In genomic region chr14:106052585-106053551, GRCm38 (mm10) we compare ENCODE assay signal across 29 mouse cellular contexts. TPM values are rescaled to one million over a fixed set of nuclear protein-coding genes. Genes with fewer than 3 reads are reported as not detected.
DNase-seq lines count a peak whose midpoint lies in the region; ATAC-seq and TF ChIP-seq lines count a peak whose summit lies in the region.
"Had no signal": no experiment of that assay in that cellular context is flagged by ENCODE, and none has a peak within 500 bp of the region (broad histone marks: within the 10 kb centered on the region; RNA-seq: fewer than 3 reads in every experiment).

No protein-coding gene starts in this region.

- DNase-seq in adrenal gland, adult 2 months: peak; percentile 36
- no peak for DNase-seq in adrenal gland, adult 8-10 months
- peak; percentile 76 for DNase-seq in kidney, postnatal 0 days (ENCODE audit: low spot score)
- no peak for DNase-seq in kidney, adult 9 months
- peak; percentile 80 for DNase-seq in Muller cell, postnatal 12 days (ENCODE audit: inconsistent ontology term)
- DNase-seq in fibroblast of lung, adult 2 months (ENCODE audit: low read depth): peak; percentile 25
- no peak for DNase-seq in gastrocnemius, adult 18-20 months (ENCODE audit: low spot score)
- DNase-seq: adrenal gland, postnatal 25 days; cerebellum, adult 11-12 months; cerebellum, postnatal 14 days; embryo, embryonic 11 days; kidney, postnatal 14 days; right cerebral cortex, postnatal 4 days; thymus, postnatal 25 days had no signal

- no peak for TF ChIP-seq CTCF in kidney, postnatal 0 days (IDR thresholded peaks at IDR 0.05; ENCODE audit: low read depth)

- no peak overlapping the region for H3K27ac ChIP-seq in kidney, postnatal 0 days
- H3K27ac ChIP-seq: hindbrain, embryonic 15.5 days; intestine, embryonic 15.5 days; midbrain, embryonic 12.5 days; neural tube, embryonic 12.5 days had no signal

- no peaks in the 10 kb centered on the region for H3K36me3 ChIP-seq in kidney, postnatal 0 days (ENCODE audit: insufficient read depth, low read length)
- H3K36me3 ChIP-seq: hindbrain, embryonic 15.5 days; intestine, embryonic 15.5 days; midbrain, embryonic 12.5 days; neural tube, embryonic 12.5 days had no signal

- 42% methylated on average over 6 of the region's 6 CpGs for WGBS in kidney, postnatal 0 days

- no peak overlapping the region for H3K9ac ChIP-seq in kidney, postnatal 0 days (ENCODE audit: low read depth, low read length)
- H3K9ac ChIP-seq: hindbrain, embryonic 15.5 days; intestine, embryonic 15.5 days; midbrain, embryonic 12.5 days; neural tube, embryonic 12.5 days had no signal

- no peaks in the 10 kb centered on the region for H3K4me1 ChIP-seq in kidney, postnatal 0 days (replicated peaks; ENCODE audit: insufficient read depth, low read length)
- H3K4me1 ChIP-seq: hindbrain, embryonic 15.5 days; intestine, embryonic 15.5 days; midbrain, embryonic 12.5 days; neural tube, embryonic 12.5 days had no signal

- no peak overlapping the region for H3K4me3 ChIP-seq in kidney, postnatal 0 days (replicated peaks; ENCODE audit: low read depth, low read length)
- H3K4me3 ChIP-seq: hindbrain, embryonic 15.5 days; intestine, embryonic 15.5 days; midbrain, embryonic 12.5 days; neural tube, embryonic 12.5 days had no signal

- H3K27me3 ChIP-seq in kidney, postnatal 0 days (ENCODE audit: insufficient read depth, low read length): no peaks in the 10 kb centered on the region
- H3K27me3 ChIP-seq: hindbrain, embryonic 15.5 days; intestine, embryonic 15.5 days; midbrain, embryonic 12.5 days; neural tube, embryonic 12.5 days had no signal

- no peaks in the 10 kb centered on the region for H3K9me3 ChIP-seq in kidney, postnatal 0 days (replicated peaks; ENCODE audit: low read length)
- H3K9me3 ChIP-seq: hindbrain, embryonic 15.5 days; intestine, embryonic 15.5 days; midbrain, embryonic 12.5 days; neural tube, embryonic 12.5 days had no signal

- ATAC-seq in kidney, postnatal 0 days (replicated peaks; ENCODE audit: low FRiP score, low read depth): no peak
- ATAC-seq in granulocyte monocyte progenitor cell, adult 5-6 weeks (replicated peaks; ENCODE audit: poor library complexity, severe bottlenecking): no peak
- ATAC-seq: intestine, embryonic 15.5 days had no signal

- no peak overlapping the region for H3K4me2 ChIP-seq in kidney, postnatal 0 days (ENCODE audit: low read length)
- H3K4me2 ChIP-seq: hindbrain, embryonic 15.5 days; intestine, embryonic 15.5 days; liver, embryonic 11.5 days; midbrain, embryonic 12.5 days; neural tube, embryonic 12.5 days had no signal

RNA-seq across cellular contexts. Expression of gene Trim52, which starts 53.1 kb away (rescaled TPM):
- total RNA-seq in adrenal gland, adult 2 months (2021): not detected
- polyA plus RNA-seq in adrenal gland, adult 2 months (2012; rRNA removed): not detected in 2 replicates
- total RNA-seq in adrenal gland, adult 8-10 months (2022): not detected
- not detected in 2 replicates for polyA plus RNA-seq in kidney, postnatal 0 days (2015; fragmentation: Nextera tagmentation; extraction: Ambion mirVana)
- not detected in 2 replicates for total RNA-seq in granulocyte monocyte progenitor cell, adult 5-6 weeks (2014; fragmentation: Nextera tagmentation)
- not detected in 2 replicates for total RNA-seq in granulocyte monocyte progenitor cell, adult 5-6 weeks (2017)
- total RNA-seq in gastrocnemius, adult 18-20 months (2021): not detected
- total RNA-seq: adrenal gland, postnatal 25 days; gastrocnemius, adult 8-10 months; heart, adult 8-10 months; left cerebral cortex, adult 8-10 months; megakaryocyte progenitor cell, adult 5-6 weeks; monocyte, adult 5-6 weeks had no signal
- polyA plus RNA-seq: embryonic facial prominence, embryonic 14.5 days; forebrain, embryonic 11.5 days; heart, postnatal 0 days; hindbrain, embryonic 15.5 days; intestine, embryonic 15.5 days; limb, embryonic 11.5 days; liver, embryonic 11.5 days; midbrain, embryonic 12.5 days; neural tube, embryonic 12.5 days had no signal

Comparison
In these comparisons a context has a peak if more than half of its experiments do, and no peak if none do; other contexts are left out.
1. DNase-seq: peak in adrenal gland, adult 2 months (single experiment), kidney, postnatal 0 days (single experiment), Muller cell, postnatal 12 days (single experiment) and fibroblast of lung, adult 2 months (single experiment); none in adrenal gland, adult 8-10 months (single experiment), kidney, adult 9 months (single experiment) and gastrocnemius, adult 18-20 months (single experiment).